Mouse (Mus musculus) midbrain, embryonic 14.5 days (tissue): ENCODE data around the gene Slc16a14. TPM values are rescaled to one million over a fixed set of nuclear protein-coding genes. Genes with fewer than 3 reads are reported as not detected.
"Not testable (repeated sequence)": the region's sequence is repeated elsewhere in the genome, so short reads cannot be mapped to it uniquely, and the experiment has no call there.

Experiments
- ATAC-seq: fragments of 200-750 bp; cut with Nextera tagmentation; 2 replicates; pipeline ENCODE4 v1.8.0; 2017; ENCODE audit warnings: moderate number of reproducible peaks, moderate library complexity; ENCODE audit not compliant: low FRiP score, low TSS enrichment
- DNase-seq: peaks from one replicate; pipeline ENCODE4 v3.0.0-alpha.2; 2015
- H3K27ac ChIP-seq: fragments of 300-500 bp; sonication (generic); replicated peaks from 2 replicates; pipeline ENCODE4 v1.5.1; 2014; ENCODE audit warnings: mild to moderate bottlenecking, low read depth, low read length, moderate library complexity
- H3K27me3 ChIP-seq: fragments of 300-500 bp; sonication (generic); 2 replicates; pipeline ENCODE4 v1.6.1; 2014; ENCODE audit warnings: low read length, control low read depth, mixed read lengths; ENCODE audit not compliant: control insufficient read depth, insufficient read depth
- H3K36me3 ChIP-seq: fragments of 300-500 bp; sonication (generic); 2 replicates; pipeline ENCODE4 v1.6.1; 2014; ENCODE audit warnings: low read length, control low read depth; ENCODE audit not compliant: control insufficient read depth, insufficient read depth
- H3K4me1 ChIP-seq: fragments of 300-500 bp; sonication (generic); 2 replicates; pipeline ENCODE4 v1.6.1; 2014; ENCODE audit warnings: mild to moderate bottlenecking, antibody characterized with exemption, low read length, control low read depth; ENCODE audit not compliant: control insufficient read depth, insufficient read depth
- H3K4me2 ChIP-seq: fragments of 300-500 bp; sonication (generic); 2 replicates; pipeline ENCODE4 v1.6.1; 2014; ENCODE audit warnings: mild to moderate bottlenecking, low read length, moderate library complexity
- H3K4me3 ChIP-seq: fragments of 300-500 bp; sonication (generic); replicated peaks from 2 replicates; pipeline ENCODE4 v1.5.1; 2014; ENCODE audit warnings: low read depth, low read length
- H3K9ac ChIP-seq: fragments of 300-500 bp; sonication (generic); replicated peaks from 2 replicates; pipeline ENCODE4 v1.6.1; 2014; ENCODE audit warnings: mild to moderate bottlenecking, low read length, moderate library complexity
- H3K9me3 ChIP-seq: fragments of 300-500 bp; sonication (generic); 2 replicates; pipeline ENCODE4 v1.6.1; 2016; ENCODE audit warnings: low read length, control low read depth, mixed read lengths; ENCODE audit not compliant: control insufficient read depth
- WGBS: fragments of 180-500 bp; shearing (Covaris S2); extraction: QIAGEN DNeasy Blood & Tissue Kit; methylation state at CpG from one replicate; pipeline ENCODE4 v1.1.7; 2014; 5-methylcytosine and 5-hydroxymethylcytosine counted together
- polyA plus RNA-seq: library from polyadenylated mRNA; unstranded; fragments of >200 nt; fragmentation: Nextera tagmentation; extraction: Ambion mirVana; gene quantifications from 2 replicates; pipeline ENCODE4 v1.2.1, GENCODE M21; 2014

Slc16a14 gene
- 14.1 and 20.5 TPM in 2 replicates for polyA plus RNA-seq

DNA sequence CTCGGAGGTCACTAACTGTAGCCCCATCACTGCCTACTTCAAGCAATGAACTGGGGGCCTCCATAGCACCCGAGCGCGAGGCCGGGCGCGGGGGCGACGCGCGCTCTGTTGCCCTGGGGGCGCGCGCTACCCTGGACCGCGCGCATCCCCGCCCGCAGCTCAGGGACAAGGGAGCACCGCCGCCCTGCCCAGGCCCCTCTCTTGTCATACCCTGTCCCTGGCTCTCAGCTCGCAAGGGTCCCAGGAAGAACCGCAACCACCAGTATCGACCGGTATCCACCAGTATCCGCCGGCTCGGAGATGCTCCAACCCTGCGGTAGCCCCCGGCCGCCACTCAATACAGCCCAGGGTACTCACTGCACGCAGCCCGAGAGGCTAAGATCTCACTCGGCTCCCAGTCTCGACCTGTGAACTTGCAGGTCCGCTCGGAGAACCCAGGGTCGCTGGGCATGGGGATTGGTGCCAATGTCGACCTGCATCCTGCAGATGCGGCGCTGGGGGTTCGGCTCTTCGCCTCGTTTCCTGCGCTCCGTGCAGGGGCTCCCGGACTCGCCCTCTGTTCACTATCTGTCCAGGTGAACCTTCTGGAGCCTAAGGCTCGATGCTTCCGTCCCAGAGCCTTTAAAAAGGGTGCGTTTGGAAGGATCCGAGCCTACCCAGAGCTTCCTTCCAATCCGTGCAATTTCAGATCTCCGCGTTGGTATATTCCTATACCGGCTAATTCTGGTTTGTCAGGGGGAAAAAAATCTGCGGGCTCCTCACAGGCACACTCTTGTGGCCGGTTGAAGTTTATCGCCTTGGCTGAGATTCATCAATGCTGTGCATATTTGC, at the start of gene Slc16a14:
Gene Slc16a14, minus strand, starts transcription at position 632 of the 831 bp plus-strand sequence.
- DNase-seq (peak; percentile 93), ATAC-seq (peak; percentile 86)
- Histone ChIP-seq H3K36me3 (no peaks in the 10 kb centered on the region), H3K9me3 (no peaks in the 10 kb centered on the region), H3K4me3 (peak within 1 kb of the TSS; percentile 57), H3K27ac (peak within 1 kb of the TSS; percentile 96), H3K4me1 (peaks cover 10% of the 10 kb centered on the region), H3K9ac (peak within 1 kb of the TSS; percentile 95), H3K27me3 (no peaks in the 10 kb centered on the region), H3K4me2 (peak within 1 kb of the TSS; percentile 68)
- WGBS, result under 1% methylated on average over 59 of the region's 59 CpGs

DNA sequence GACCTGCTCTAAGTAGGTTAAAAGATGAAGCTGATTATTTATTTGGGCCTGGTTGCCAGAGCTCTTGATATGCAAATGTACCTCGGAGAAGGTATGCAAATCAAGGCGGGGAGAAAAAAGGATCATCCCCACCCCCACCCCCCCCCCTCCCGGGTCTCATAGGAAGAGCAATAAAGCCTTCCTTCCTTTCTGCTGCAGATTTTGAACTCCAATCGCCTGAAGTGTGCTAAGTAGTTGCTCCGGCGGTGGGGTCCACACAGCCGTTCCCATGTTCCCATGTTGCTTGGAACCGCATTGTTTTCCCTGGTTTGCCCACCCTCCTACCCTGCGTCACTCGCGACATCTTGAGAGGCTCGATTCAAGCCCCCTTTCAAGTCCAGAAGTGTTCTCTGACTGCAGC, 26.8 kb upstream of the Slc16a14 start:
- not testable (repeated sequence) for H3K36me3 ChIP-seq, H3K27me3 ChIP-seq, H3K9ac ChIP-seq, H3K4me1 ChIP-seq, H3K9me3 ChIP-seq, ATAC-seq
- Histone ChIP-seq H3K4me2 (peak overlapping the region; percentile 42), H3K4me3 (peak overlapping the region; percentile 20; the same call in 1 of the 2 replicates), H3K27ac (peak overlapping the region; percentile 49; the same call in 1 of the 2 replicates)
- DNase-seq, result peak; percentile 57
- WGBS, result 0% methylated on average over 12 of the region's 12 CpGs

DNA sequence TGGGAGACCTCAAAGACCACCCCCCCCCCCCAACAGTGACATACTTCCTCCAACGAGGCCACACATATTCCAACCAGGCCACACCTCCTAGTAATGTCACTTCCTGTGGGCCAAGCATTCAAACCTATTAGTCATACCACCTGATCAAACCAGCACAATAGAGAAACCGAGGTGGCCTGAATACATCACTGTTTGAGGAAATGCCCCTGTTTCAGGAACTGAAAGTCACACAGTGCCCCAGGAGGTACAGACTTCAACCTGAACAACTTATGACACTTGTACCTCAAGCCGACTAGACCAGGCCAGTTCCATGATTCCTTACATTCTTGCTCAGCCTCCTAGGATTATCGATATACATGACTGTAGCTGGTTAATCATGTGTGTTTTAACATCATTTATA, 22.8 kb upstream of the Slc16a14 start:
- H3K27ac ChIP-seq, H3K27me3 ChIP-seq, H3K4me3 ChIP-seq, H3K4me1 ChIP-seq, H3K36me3 ChIP-seq, H3K9me3 ChIP-seq, DNase-seq, H3K9ac ChIP-seq, H3K4me2 ChIP-seq, ATAC-seq: not testable (repeated sequence)
- 88% methylated on average over 4 of the region's 4 CpGs for WGBS

DNA sequence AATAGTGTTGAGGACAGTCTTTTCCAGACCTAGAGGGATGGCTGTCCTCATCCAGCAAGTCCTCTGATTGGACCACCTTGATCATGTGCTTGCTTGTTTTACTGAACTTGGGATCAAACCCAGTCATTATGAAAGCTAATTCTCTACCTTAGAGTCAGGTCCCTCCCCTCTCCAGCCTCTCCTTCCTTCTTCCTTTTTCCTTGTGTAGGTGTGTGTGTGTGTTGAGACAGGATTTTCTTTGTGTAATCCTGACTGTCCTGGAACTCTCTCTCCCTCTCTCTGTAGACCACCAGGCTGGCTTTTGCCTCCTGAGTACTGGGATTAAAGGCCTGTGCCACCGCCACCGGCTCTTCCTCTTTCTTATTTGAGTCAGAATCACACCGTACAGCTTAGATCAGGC, 21.8 kb upstream of the Slc16a14 start:
- not testable (repeated sequence) for H3K4me1 ChIP-seq, ATAC-seq, H3K27me3 ChIP-seq, H3K9me3 ChIP-seq, H3K36me3 ChIP-seq, H3K4me3 ChIP-seq, DNase-seq, H3K27ac ChIP-seq, H3K9ac ChIP-seq, H3K4me2 ChIP-seq
- 90% methylated on average over 3 of the region's 3 CpGs for WGBS

DNA sequence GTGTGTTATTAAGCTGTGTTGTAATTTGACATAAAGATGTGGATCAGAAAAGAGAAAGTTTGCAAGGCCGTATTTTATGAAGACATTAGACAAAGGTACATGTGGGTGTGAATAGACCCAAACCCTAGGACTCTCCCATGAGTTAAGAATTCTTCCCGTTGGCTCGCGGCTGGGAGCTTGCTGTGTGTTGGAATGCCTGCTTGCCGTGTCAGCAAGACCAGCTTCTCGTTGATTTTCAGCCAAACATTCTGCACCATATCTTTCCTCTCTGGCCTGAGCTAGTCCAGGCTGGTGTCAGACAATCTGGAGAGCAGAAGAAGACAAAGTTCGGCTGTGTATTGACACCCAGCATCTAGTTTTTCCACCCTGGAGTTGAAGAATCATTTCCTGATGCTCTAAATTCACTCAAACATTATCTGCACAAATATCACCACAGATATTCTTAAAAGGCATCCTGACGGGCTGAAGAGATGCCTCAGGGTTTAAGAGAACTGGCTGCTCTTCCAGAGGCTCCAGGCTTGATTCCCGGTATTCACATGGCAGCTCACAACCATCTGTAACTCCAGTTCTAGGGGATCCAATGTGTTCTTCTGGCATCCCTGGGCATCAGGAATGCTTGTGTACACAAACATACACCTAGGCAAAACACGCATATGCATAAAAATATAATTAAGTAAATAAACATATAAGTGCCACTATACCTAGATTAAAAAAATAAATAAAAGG, 17.7 kb upstream of the Slc16a14 start:
- 91% methylated on average over 10 of the region's 10 CpGs for WGBS
- Histone ChIP-seq H3K36me3 (no peaks in the 10 kb centered on the region), H3K9ac (no peak overlapping the region), H3K27ac (no peak overlapping the region), H3K4me2 (no peak overlapping the region), H3K4me3 (no peak overlapping the region), H3K9me3 (no peaks in the 10 kb centered on the region), H3K4me1 (no peaks in the 10 kb centered on the region), H3K27me3 (no peaks in the 10 kb centered on the region)
- no peak for ATAC-seq
- DNase-seq, result no peak

DNA sequence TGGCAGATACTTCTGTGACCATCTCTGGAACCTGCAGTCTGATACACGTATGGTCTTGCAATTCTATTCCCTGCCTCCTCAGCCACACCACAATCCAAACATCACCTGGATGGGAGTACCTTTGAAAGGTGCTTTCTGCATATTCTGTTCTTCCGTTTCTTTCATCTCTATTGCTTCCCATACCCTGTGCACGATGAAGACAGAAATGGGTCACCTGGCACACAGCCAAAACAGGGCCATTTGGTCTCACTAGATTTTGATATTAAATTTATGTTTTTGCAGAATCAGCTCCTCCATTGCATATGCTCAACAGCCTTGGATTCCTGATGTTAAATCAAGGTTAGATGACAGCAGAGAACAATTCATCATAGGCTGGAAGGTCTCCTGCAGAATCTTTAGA, 16.6 kb upstream of the Slc16a14 start:
- no peak for ATAC-seq
- H3K4me2 ChIP-seq, result no peak overlapping the region
- H3K36me3 ChIP-seq, result no peaks in the 10 kb centered on the region
- H3K27ac ChIP-seq, result no peak overlapping the region
- H3K9ac ChIP-seq, result no peak overlapping the region
- no peak for DNase-seq
- WGBS, result 91% methylated on average over 3 of the region's 3 CpGs
- no peaks in the 10 kb centered on the region for H3K9me3 ChIP-seq
- no peaks in the 10 kb centered on the region for H3K4me1 ChIP-seq
- H3K4me3 ChIP-seq, result no peak overlapping the region
- H3K27me3 ChIP-seq, result no peaks in the 10 kb centered on the region

DNA sequence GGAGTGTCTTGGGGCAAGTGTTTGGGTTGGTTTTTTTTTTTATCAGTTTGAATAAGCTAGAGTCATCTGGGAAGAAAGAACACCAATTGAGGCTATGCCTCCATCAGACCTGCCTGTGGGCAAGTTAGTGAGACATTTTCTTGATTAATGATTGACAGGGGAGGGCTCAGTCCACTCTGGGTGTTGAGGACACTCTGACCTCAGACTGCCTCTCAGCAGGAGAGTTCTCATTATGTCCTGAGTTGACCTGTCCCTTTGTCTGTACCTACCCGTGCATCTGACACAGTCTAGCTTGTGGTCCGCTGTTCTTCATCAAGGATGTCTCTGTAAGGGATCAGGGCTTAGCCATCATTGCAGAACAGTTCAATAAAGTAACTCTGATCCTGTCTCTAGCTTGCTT, 12.5 kb upstream of the Slc16a14 start:
- Histone ChIP-seq H3K27ac (no peak overlapping the region), H3K36me3 (no peaks in the 10 kb centered on the region), H3K4me1 (no peaks in the 10 kb centered on the region), H3K27me3 (no peaks in the 10 kb centered on the region), H3K4me2 (no peak overlapping the region), H3K9me3 (no peaks in the 10 kb centered on the region), H3K9ac (no peak overlapping the region), H3K4me3 (no peak overlapping the region)
- 66% methylated on average over 2 of the region's 2 CpGs for WGBS
- no peak for ATAC-seq
- no peak for DNase-seq

DNA sequence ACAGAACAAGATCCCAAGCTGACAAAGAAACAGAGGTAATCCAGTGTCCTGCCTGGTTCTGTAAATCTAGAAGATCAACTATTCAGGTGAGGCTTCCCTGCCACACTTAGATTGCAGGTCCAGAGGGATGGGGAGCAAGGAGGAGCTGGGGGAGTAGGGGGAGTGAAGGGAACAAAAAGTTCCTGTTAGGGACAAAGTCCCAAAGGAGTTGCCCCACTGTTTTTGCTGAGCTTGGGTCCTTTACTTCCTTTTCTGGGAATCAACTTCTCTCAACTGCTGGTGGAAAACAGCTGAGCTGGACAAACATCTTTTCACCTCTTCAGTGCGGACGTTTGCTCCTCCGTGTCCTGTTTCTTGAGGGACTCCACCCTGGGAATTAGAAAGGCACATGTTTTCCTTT, 11.0 kb upstream of the Slc16a14 start:
- Histone ChIP-seq H3K9ac (no peak overlapping the region), H3K9me3 (no peaks in the 10 kb centered on the region), H3K27ac (no peak overlapping the region), H3K4me3 (no peak overlapping the region), H3K36me3 (no peaks in the 10 kb centered on the region), H3K27me3 (no peaks in the 10 kb centered on the region), H3K4me2 (no peak overlapping the region), H3K4me1 (no peaks in the 10 kb centered on the region)
- DNase-seq (no peak), ATAC-seq (no peak)
- WGBS, result 94% methylated on average over 3 of the region's 3 CpGs
